Mouse (Mus musculus) cortical plate, adult 2 months (tissue): ENCODE data around the gene Rnd3.

Source experiments
- CTCF ChIP-seq: fragments of 200-500 bp; IDR thresholded peaks from 2 replicates; pipeline ENCODE4 v1.5.1; 2011; ENCODE audit warnings: mild to moderate bottlenecking, control low read depth, low read length; ENCODE audit not compliant: insufficient read depth; ENCODE audit errors: extremely low read depth
- POLR2A ChIP-seq: fragments of 200-500 bp; IDR thresholded peaks from 2 replicates; pipeline ENCODE4 v1.6.1; 2011; ENCODE audit warnings: mild to moderate bottlenecking, low read length, control low read depth; ENCODE audit not compliant: insufficient read depth; ENCODE audit errors: extremely low read depth

GRCm38 (mm10) chr2:51177615-51178014 lies 28.7 kb upstream of the Rnd3 start:
- TF ChIP-seq CTCF (no peak), POLR2A (no peak)
